Mouse (Mus musculus): ENCODE results near the gene Sema5b.

- TF ChIP-seq CTCF (IDR thresholded peaks at IDR 0.05; ENCODE audit: borderline replicate concordance, extremely low read depth, insufficient read depth, insufficient read length) (no peak), POLR2A (IDR thresholded peaks at IDR 0.05; ENCODE audit: borderline replicate concordance, extremely low read depth, insufficient read depth, insufficient read length, poor library complexity, severe bottlenecking) (no peak)
Measured at GRCm38 (mm10) chr16:35534630-35535029, 6.3 kb upstream of the Sema5b start.
